Mouse (Mus musculus) C2C12 (cell line): Measurements from ENCODE around the gene Ccdc103. TPM values are rescaled to one million over a fixed set of nuclear protein-coding genes. Genes with fewer than 3 reads are reported as not detected.

ENCODE experiments used
- H3K27me3 ChIP-seq: one replicate; pipeline ENCODE4 v1.6.1; 2011; ENCODE audit not compliant: control insufficient read depth, insufficient read depth, insufficient read length
- H3K36me3 ChIP-seq: one replicate; pipeline ENCODE4 v1.6.1; 2011; ENCODE audit not compliant: control insufficient read depth, insufficient read depth
- H3K4me3 ChIP-seq: one replicate; pipeline ENCODE4 v1.5.1; 2011; ENCODE audit warnings: mild to moderate bottlenecking, control low read depth; ENCODE audit not compliant: poor library complexity, insufficient read depth, severe bottlenecking
- H3K79me2 ChIP-seq: one replicate; pipeline ENCODE4 v1.6.1; 2011; ENCODE audit not compliant: control insufficient read depth, insufficient read depth
- H3K79me3 ChIP-seq: one replicate; pipeline ENCODE4 v1.6.1; 2011; ENCODE audit warnings: low read depth, control low read depth
- H3ac ChIP-seq: one replicate; pipeline ENCODE3; 2011; ENCODE audit warnings: low read depth; ENCODE audit not compliant: control insufficient read depth, insufficient read length
- CEBPB ChIP-seq: IDR thresholded peaks from one replicate; pipeline ENCODE4 v1.6.1; 2011; ENCODE audit warnings: low read depth, mild to moderate bottlenecking, control low read depth, moderate library complexity
- CTCF ChIP-seq: IDR thresholded peaks from one replicate; pipeline ENCODE4 v1.5.1; 2011; ENCODE audit not compliant: control insufficient read depth, insufficient read depth, insufficient read length
- FOSL1 ChIP-seq: IDR thresholded peaks from one replicate; pipeline ENCODE4 v1.8.0; 2011; ENCODE audit warnings: mild to moderate bottlenecking, low read length; ENCODE audit not compliant: poor library complexity, insufficient read depth, severe bottlenecking
- MAX ChIP-seq: IDR thresholded peaks from one replicate; pipeline ENCODE4 v1.6.1; 2011; ENCODE audit warnings: mild to moderate bottlenecking, control low read depth
- MYOD1 ChIP-seq: IDR thresholded peaks from one replicate; pipeline ENCODE4 v1.6.1; 2011; ENCODE audit warnings: low read depth; ENCODE audit not compliant: control insufficient read depth, insufficient read length
- MYOG ChIP-seq: IDR thresholded peaks from one replicate; pipeline ENCODE4 v1.6.1; 2011; ENCODE audit not compliant: control insufficient read depth, insufficient read length; ENCODE audit errors: extremely low read depth
- USF1 ChIP-seq: IDR thresholded peaks from one replicate; pipeline ENCODE4 v1.6.1; 2011; ENCODE audit warnings: low read depth, mild to moderate bottlenecking, control low read depth, moderate library complexity
- long read RNA-seq, 2 experiments: library from polyadenylated mRNA; unstranded; transcript quantifications; one replicate each; pipeline ENCODE4 v2.0.0; 2019 to 2020
- polyA plus RNA-seq: library from polyadenylated mRNA; unstranded; fragments of >200 nt; fragmentation: generic; extraction: Trizol; gene quantifications from one replicate; pipeline ENCODE4 v1.2.1, GENCODE M21; 2012; ENCODE audit warnings: missing spikeins

The Ccdc103 gene
- polyA plus RNA-seq: 0.59 TPM
- long read RNA-seq, experiment 1, partial matches to known transcripts: 0 of 4 reads
- long read RNA-seq, experiment 1, other reads (novel, unspliced or antisense): 2 of 4 reads
- long read RNA-seq, experiment 2: 0 reads

DNA sequence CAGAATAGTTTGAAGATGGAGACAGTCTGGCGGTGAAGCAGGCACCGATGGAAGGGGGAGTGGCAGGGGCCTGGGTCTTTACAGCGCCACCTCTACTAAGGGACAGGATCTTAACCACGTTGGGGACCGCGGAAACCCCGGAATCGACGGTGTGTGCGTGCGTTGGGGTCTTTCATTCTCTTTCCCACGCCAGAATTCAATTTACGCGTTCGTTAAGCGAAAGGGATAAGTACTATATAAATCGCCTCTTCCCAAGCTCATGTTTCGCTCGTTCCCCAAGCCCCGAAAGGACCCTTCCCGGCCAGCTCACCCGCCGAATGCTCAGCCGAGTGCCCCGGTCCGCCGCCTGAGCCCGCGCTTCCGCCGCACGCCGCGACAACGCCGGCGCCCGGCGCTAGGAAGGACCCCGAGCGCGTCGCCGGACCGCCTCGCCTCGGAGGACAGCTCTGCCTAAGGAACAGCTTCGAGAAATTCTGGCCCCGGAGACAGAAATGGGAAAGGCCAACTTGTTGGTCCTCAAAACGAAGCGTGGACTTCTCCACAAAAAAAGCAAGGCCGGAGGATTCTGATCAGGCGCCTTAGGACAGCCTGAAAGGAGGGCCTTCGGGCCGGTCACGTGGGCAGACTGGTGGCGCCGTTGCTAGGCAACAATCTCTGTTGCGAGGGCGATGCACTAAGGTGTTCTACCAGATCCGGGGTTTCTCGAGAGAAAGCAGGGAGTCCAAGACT is at the start of gene Ccdc103, which contains the start of gene Eftud2:
Gene Ccdc103, plus strand, starts transcription at position 620 of the 729 bp plus-strand sequence.
Gene Eftud2, minus strand, starts transcription at position 401 of the 729 bp plus-strand sequence.
- Histone ChIP-seq H3K79me2 (peaks cover 45% of the 10 kb centered on the region), H3K27me3 (no peaks in the 10 kb centered on the region), H3ac (peak within 1 kb of the TSS; percentile 95), H3K4me3 (peak within 1 kb of the TSS; percentile 90), H3K36me3 (peaks cover 22% of the 10 kb centered on the region), H3K79me3 (peaks cover 30% of the 10 kb centered on the region)
- TF ChIP-seq USF1 (peak; percentile 100), MAX (peak; percentile 100), MYOG (no peak)

GRCm38 (mm10) chr11:102832700-102833297 is 48.2 kb upstream of the Ccdc103 start:
- H3K79me2 ChIP-seq: no peaks in the 10 kb centered on the region
- no peaks in the 10 kb centered on the region for H3K79me3 ChIP-seq
- no peak overlapping the region for H3ac ChIP-seq
- no peaks in the 10 kb centered on the region for H3K27me3 ChIP-seq
- no peak overlapping the region for H3K4me3 ChIP-seq
- TF ChIP-seq USF1 (no peak), MYOG (no peak), CTCF (no peak), FOSL1 (no peak), MAX (no peak)
- H3K36me3 ChIP-seq: peaks cover 18% of the 10 kb centered on the region

- Histone ChIP-seq H3K79me3 (no peaks in the 10 kb centered on the region), H3K79me2 (no peaks in the 10 kb centered on the region), H3ac (no peak overlapping the region), H3K36me3 (peaks cover 32% of the 10 kb centered on the region), H3K27me3 (no peaks in the 10 kb centered on the region), H3K4me3 (no peak overlapping the region)
- TF ChIP-seq CTCF (no peak), MYOG (no peak), USF1 (no peak), MYOD1 (no peak), MAX (no peak), CEBPB (no peak), FOSL1 (no peak)
Observed at GRCm38 (mm10) chr11:102834219-102834618, 46.8 kb upstream of the Ccdc103 start.

GRCm38 (mm10) chr11:102835549-102835948 is 45.5 kb upstream of the Ccdc103 start, which contains the start of gene Higd1b:
Higd1b (plus strand) TSS chr11:102835849.
- H3K27me3 ChIP-seq: no peaks in the 10 kb centered on the region
- no peak within 1 kb of the TSS for H3K4me3 ChIP-seq
- peaks cover 44% of the 10 kb centered on the region for H3K36me3 ChIP-seq
- H3ac ChIP-seq: no peak within 1 kb of the TSS
- no peaks in the 10 kb centered on the region for H3K79me3 ChIP-seq
- TF ChIP-seq CEBPB: no peak
- TF ChIP-seq MYOD1: no peak
- no peak for TF ChIP-seq CTCF
- TF ChIP-seq MYOG: no peak
- TF ChIP-seq MAX: no peak
- no peaks in the 10 kb centered on the region for H3K79me2 ChIP-seq

DNA sequence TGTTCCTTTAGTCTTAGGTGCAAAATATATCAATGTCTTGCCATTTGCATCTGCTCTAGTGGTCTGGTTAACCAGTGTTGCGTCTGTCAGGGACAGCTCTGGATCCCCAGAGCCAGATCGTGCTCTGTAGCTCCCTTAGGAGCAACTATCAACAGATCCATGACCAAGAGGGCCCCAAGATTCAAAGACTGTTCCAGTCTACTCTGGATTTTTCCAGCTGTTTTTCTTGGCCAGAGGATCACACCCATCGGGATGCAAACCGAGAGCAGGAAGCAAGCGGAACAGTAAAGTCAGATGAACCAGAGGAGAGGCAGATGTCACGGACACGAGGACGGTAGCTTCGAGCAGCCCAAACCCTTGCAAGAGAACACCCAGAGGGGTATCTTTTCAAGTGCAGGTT is 44.9 kb upstream of the Ccdc103 start:
- TF ChIP-seq USF1 (no peak), MYOG (no peak), CTCF (no peak), CEBPB (no peak), MAX (no peak), MYOD1 (no peak), FOSL1 (no peak)
- H3K36me3 ChIP-seq: peaks cover 50% of the 10 kb centered on the region

More for the DNA sequence above, 44.9 kb upstream of the Ccdc103 start:
- Histone ChIP-seq H3K27me3 (no peaks in the 10 kb centered on the region), H3K79me2 (no peaks in the 10 kb centered on the region), H3K4me3 (no peak overlapping the region), H3K79me3 (no peaks in the 10 kb centered on the region), H3ac (no peak overlapping the region)
